Mouse (Mus musculus): ENCODE results near the gene Fxyd6. TPM values are rescaled to one million over a fixed set of nuclear protein-coding genes. Genes with fewer than 3 reads are reported as not detected.

Gene Fxyd6
- polyA plus RNA-seq, 1 experiment = not detected

- peaks cover 38% of the 10 kb centered on the region for H3K27me3 ChIP-seq (ENCODE audit: control insufficient read depth)
- no peaks in the 10 kb centered on the region for H3K36me3 ChIP-seq (ENCODE audit: control insufficient read depth)
- TF ChIP-seq TAL1 (IDR thresholded peaks at IDR 0.05; ENCODE audit: low read length) (no peak), GATA1 (IDR thresholded peaks at IDR 0.05; ENCODE audit: low read length) (no peak)
- H3K4me3 ChIP-seq (replicated peaks) = no peak overlapping the region
- no peaks in the 10 kb centered on the region for H3K4me1 ChIP-seq (ENCODE audit: control insufficient read depth)
- no peaks in the 10 kb centered on the region for H3K9me3 ChIP-seq (ENCODE audit: control insufficient read depth, low read length)
Measured at GRCm38 (mm10) chr9:45429951-45430697, 60.1 kb downstream of the Fxyd6 start.

DNA sequence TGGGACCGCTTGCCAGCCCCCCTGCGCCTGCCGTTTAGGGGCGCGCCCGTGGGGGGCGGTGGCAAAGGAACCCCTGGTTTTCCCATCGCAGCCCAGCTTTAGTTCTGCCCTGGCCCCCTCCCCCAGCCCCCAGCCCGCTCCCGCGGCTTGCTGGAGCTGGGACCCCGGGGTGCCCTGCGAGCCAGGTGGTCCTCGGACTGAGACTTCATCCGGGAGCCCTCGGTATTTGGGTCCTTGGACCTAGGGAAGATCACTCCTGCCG, 60.6 kb downstream of the Fxyd6 start:
- no peak for TF ChIP-seq TAL1 (IDR thresholded peaks at IDR 0.05; ENCODE audit: low read length)
- no peak for TF ChIP-seq GATA1 (IDR thresholded peaks at IDR 0.05; ENCODE audit: low read length)
- Histone ChIP-seq H3K36me3 (ENCODE audit: control insufficient read depth) (no peaks in the 10 kb centered on the region), H3K4me1 (ENCODE audit: control insufficient read depth) (no peaks in the 10 kb centered on the region), H3K4me3 (replicated peaks) (no peak overlapping the region), H3K9me3 (ENCODE audit: control insufficient read depth, low read length) (no peaks in the 10 kb centered on the region), H3K27me3 (ENCODE audit: control insufficient read depth) (peaks cover 38% of the 10 kb centered on the region)

DNA sequence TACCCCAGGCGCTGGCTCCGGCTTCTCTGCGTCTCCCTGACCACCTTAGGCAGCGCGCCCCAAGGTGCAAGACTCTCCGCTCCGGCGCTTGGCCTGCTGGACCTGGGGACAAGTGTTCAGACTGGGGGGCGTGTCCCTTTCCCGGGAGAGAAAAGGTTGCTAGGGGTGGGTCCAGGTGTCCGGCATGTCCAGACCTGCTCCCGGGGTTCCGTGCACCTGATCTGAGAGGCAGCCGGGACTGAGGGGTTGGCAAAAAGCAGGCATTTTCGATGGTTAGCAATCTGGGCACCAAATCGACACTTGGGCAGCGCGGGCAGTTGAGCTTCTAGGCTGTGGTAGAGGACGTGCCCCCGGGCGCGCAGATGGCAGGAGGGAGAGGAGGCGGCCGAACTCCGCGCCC, 61.2 kb downstream of the Fxyd6 start:
- Histone ChIP-seq H3K27me3 (ENCODE audit: control insufficient read depth) (peaks cover 38% of the 10 kb centered on the region), H3K4me3 (replicated peaks) (no peak overlapping the region), H3K9me3 (ENCODE audit: control insufficient read depth, low read length) (no peaks in the 10 kb centered on the region), H3K4me1 (ENCODE audit: control insufficient read depth) (no peaks in the 10 kb centered on the region), H3K36me3 (ENCODE audit: control insufficient read depth) (no peaks in the 10 kb centered on the region)
- TF ChIP-seq GATA1 (IDR thresholded peaks at IDR 0.05; ENCODE audit: low read length) = no peak
- no peak for TF ChIP-seq TAL1 (IDR thresholded peaks at IDR 0.05; ENCODE audit: low read length)

DNA sequence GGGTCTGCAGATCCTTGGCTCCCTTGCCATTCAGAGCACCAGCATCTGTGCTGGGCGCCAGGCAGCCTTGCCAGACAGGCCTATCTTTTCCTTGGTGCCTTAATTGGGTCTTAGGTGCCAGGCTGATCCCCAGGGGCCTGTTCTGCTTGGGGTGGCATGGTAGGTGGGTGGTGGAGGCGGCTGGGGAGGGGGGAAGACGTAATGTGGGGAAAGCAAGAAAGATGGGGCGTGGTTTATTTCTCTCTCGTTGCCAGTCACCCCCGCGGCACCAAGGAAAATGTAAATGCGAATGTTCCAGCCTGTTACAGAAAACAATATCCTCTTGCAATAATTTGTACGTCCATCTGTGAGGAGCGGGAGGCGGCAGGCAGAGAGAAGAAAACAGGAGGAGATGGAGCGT, 62.7 kb downstream of the Fxyd6 start:
- no peaks in the 10 kb centered on the region for H3K36me3 ChIP-seq (ENCODE audit: control insufficient read depth)
- no peak for TF ChIP-seq GATA1 (IDR thresholded peaks at IDR 0.05; ENCODE audit: low read length)
- H3K4me3 ChIP-seq (replicated peaks) = no peak overlapping the region
- H3K27me3 ChIP-seq (ENCODE audit: control insufficient read depth) = peaks cover 38% of the 10 kb centered on the region
- H3K9me3 ChIP-seq (ENCODE audit: control insufficient read depth, low read length) = no peaks in the 10 kb centered on the region
- H3K4me1 ChIP-seq (ENCODE audit: control insufficient read depth) = no peaks in the 10 kb centered on the region

GRCm38 (mm10) chr9:45433119-45433518, 63.1 kb downstream of the Fxyd6 start:
- no peak for TF ChIP-seq GATA1 (IDR thresholded peaks at IDR 0.05; ENCODE audit: low read length)
- no peak for TF ChIP-seq TAL1 (IDR thresholded peaks at IDR 0.05; ENCODE audit: low read length)
- no peaks in the 10 kb centered on the region for H3K4me1 ChIP-seq (ENCODE audit: control insufficient read depth)
- no peaks in the 10 kb centered on the region for H3K9me3 ChIP-seq (ENCODE audit: control insufficient read depth, low read length)
- no peak overlapping the region for H3K4me3 ChIP-seq (replicated peaks)
- peaks cover 38% of the 10 kb centered on the region for H3K27me3 ChIP-seq (ENCODE audit: control insufficient read depth)
- H3K36me3 ChIP-seq (ENCODE audit: control insufficient read depth) = no peaks in the 10 kb centered on the region

DNA sequence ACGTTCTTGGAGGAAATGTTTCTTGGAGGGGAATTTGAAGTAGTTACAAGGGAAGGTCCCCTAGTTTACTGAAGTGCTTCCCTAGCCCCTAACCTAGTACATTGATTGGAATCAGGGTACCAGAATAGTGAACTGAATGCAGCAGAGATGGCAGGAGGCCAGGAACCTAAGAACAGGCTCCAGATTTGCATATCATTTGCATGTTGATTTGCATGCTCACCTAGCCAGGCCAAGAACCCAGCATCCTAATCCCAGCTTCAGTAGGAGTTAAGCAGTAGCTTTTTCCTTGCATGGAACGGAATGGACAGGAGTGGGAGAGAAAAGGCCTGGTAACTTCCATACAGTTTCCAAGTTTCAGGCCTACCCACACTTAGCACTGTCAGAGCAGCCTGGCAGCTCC, 64.2 kb downstream of the Fxyd6 start:
- no peaks in the 10 kb centered on the region for H3K4me1 ChIP-seq (ENCODE audit: control insufficient read depth)
- no peak for TF ChIP-seq GATA1 (IDR thresholded peaks at IDR 0.05; ENCODE audit: low read length)
- no peak for TF ChIP-seq TAL1 (IDR thresholded peaks at IDR 0.05; ENCODE audit: low read length)
- H3K4me3 ChIP-seq (replicated peaks) = no peak overlapping the region
- H3K36me3 ChIP-seq (ENCODE audit: control insufficient read depth) = no peaks in the 10 kb centered on the region
- H3K9me3 ChIP-seq (ENCODE audit: control insufficient read depth, low read length) = no peaks in the 10 kb centered on the region
- peaks cover 33% of the 10 kb centered on the region for H3K27me3 ChIP-seq (ENCODE audit: control insufficient read depth)

- Histone ChIP-seq H3K27me3 (ENCODE audit: control insufficient read depth) (no peaks in the 10 kb centered on the region), H3K36me3 (ENCODE audit: control insufficient read depth) (no peaks in the 10 kb centered on the region), H3K4me3 (replicated peaks) (no peak overlapping the region), H3K9me3 (ENCODE audit: control insufficient read depth, low read length) (no peaks in the 10 kb centered on the region), H3K4me1 (ENCODE audit: control insufficient read depth) (no peaks in the 10 kb centered on the region)
- TF ChIP-seq GATA1 (IDR thresholded peaks at IDR 0.05; ENCODE audit: low read length) (no peak), TAL1 (IDR thresholded peaks at IDR 0.05; ENCODE audit: low read length) (no peak)
Measured at GRCm38 (mm10) chr9:45439025-45439424, 69.0 kb downstream of the Fxyd6 start.

- H3K27me3 ChIP-seq (ENCODE audit: control insufficient read depth) = no peaks in the 10 kb centered on the region
- H3K9me3 ChIP-seq (ENCODE audit: control insufficient read depth, low read length) = no peaks in the 10 kb centered on the region
- H3K4me3 ChIP-seq (replicated peaks) = no peak overlapping the region
- no peaks in the 10 kb centered on the region for H3K4me1 ChIP-seq (ENCODE audit: control insufficient read depth)
- TF ChIP-seq TAL1 (IDR thresholded peaks at IDR 0.05; ENCODE audit: low read length) (no peak), GATA1 (IDR thresholded peaks at IDR 0.05; ENCODE audit: low read length) (no peak)
- H3K36me3 ChIP-seq (ENCODE audit: control insufficient read depth) = no peaks in the 10 kb centered on the region
Measured at GRCm38 (mm10) chr9:45440083-45440784, 70.2 kb downstream of the Fxyd6 start.

DNA sequence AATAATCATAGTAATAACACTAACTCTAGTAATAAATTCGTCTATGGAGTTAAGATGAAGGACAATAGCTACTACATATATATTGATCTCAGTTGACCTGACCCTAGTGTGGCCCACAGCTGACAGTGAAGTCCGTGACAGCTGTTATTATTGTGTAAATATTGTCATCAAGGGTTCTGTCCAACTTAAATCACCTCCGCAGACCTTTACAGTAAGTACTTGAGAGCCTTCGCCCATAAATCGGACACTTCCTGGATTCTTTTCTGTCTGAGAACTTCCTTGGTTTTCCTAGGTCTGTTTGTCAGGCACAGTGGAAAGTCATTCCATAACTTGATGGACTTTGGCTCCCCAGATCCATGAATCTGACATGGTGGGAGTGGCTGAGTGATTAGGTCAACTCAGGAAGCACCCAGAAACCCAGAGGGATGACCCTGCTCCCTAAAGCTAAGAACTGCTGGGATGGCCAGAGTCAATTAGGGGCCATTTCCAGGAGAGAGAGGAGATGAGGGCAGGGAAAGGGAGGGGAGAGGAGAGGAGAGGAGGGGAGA, 74.3 kb downstream of the Fxyd6 start:
- Histone ChIP-seq H3K9me3 (ENCODE audit: control insufficient read depth, low read length) (no peaks in the 10 kb centered on the region), H3K36me3 (ENCODE audit: control insufficient read depth) (no peaks in the 10 kb centered on the region), H3K27me3 (ENCODE audit: control insufficient read depth) (peaks cover 4% of the 10 kb centered on the region; the same call in 1 of the 2 replicates), H3K4me1 (ENCODE audit: control insufficient read depth) (no peaks in the 10 kb centered on the region), H3K4me3 (replicated peaks) (no peak overlapping the region)
- no peak for TF ChIP-seq TAL1 (IDR thresholded peaks at IDR 0.05; ENCODE audit: low read length)

Other genes starting within 250 kb of the Fxyd6 start
- not detected in 2 replicates for gene Scn4b, start 231.8 kb upstream of the Fxyd6 start, polyA plus RNA-seq (2012)
- not detected in 2 replicates for gene BC049352, start 188.2 kb upstream of the Fxyd6 start, polyA plus RNA-seq (2012)
- not detected in 2 replicates for gene Tmprss4, start 166.1 kb upstream of the Fxyd6 start, polyA plus RNA-seq (2012)
- 0.01 TPM in 1 of 2 replicates, not detected in the other for gene Il10ra, start 101.0 kb upstream of the Fxyd6 start, polyA plus RNA-seq (2012)
- gene Tmprss13, start 51.1 kb upstream of the Fxyd6 start, polyA plus RNA-seq (2012) = not detected in 2 replicates
- not detected in 2 replicates for gene Fxyd2, start 29.5 kb downstream of the Fxyd6 start, polyA plus RNA-seq (2012)
- not detected in 2 replicates for gene Dscaml1, start 56.4 kb downstream of the Fxyd6 start, polyA plus RNA-seq (2012)